Mouse (Mus musculus) spleen, adult 2 months (tissue): Measurements from ENCODE around the gene Prmt1. TPM values are rescaled to one million over a fixed set of nuclear protein-coding genes. Genes with fewer than 3 reads are reported as not detected.

Experiments used
- DNase-seq, 2 experiments: peaks; one replicate each; pipeline versions ENCODE4 v3.0.0 to v3.0.0-alpha.2; 2012 to 2021; ENCODE audit warnings: low spot score in 2 of 2, low read depth in 1 of 2
- H3K27ac ChIP-seq: fragments of 200-500 bp; 2 replicates; pipeline ENCODE4 v1.5.1; 2012; ENCODE audit warnings: low read length, inconsistent platforms; ENCODE audit not compliant: insufficient read depth
- H3K27me3 ChIP-seq: fragments of 200-500 bp; 2 replicates; pipeline ENCODE4 v1.6.1; 2012; ENCODE audit warnings: mild to moderate bottlenecking, moderate library complexity, low read length, inconsistent platforms; ENCODE audit not compliant: control insufficient read depth, insufficient read depth
- H3K36me3 ChIP-seq: fragments of 200-500 bp; 2 replicates; pipeline ENCODE4 v1.6.1; 2012; ENCODE audit warnings: mild to moderate bottlenecking, low read length, inconsistent platforms; ENCODE audit not compliant: control insufficient read depth, insufficient read depth
- H3K4me1 ChIP-seq: fragments of 200-500 bp; 2 replicates; pipeline ENCODE4 v1.6.1; 2011; ENCODE audit warnings: inconsistent platforms; ENCODE audit not compliant: control insufficient read depth, insufficient read depth, insufficient read length
- H3K4me3 ChIP-seq: fragments of 200-500 bp; 2 replicates; pipeline ENCODE4 v1.5.1; 2011; ENCODE audit warnings: mild to moderate bottlenecking, inconsistent platforms; ENCODE audit not compliant: insufficient read depth, insufficient read length; ENCODE audit errors: extremely low read depth
- CTCF ChIP-seq: fragments of 200-500 bp; IDR thresholded peaks from 2 replicates; pipeline ENCODE4 v1.5.1; 2011; ENCODE audit warnings: mild to moderate bottlenecking, inconsistent platforms; ENCODE audit not compliant: insufficient read depth, insufficient read length, insufficient replicate concordance; ENCODE audit errors: extremely low read depth
- POLR2A ChIP-seq: fragments of 200-500 bp; IDR thresholded peaks from 2 replicates; pipeline ENCODE4 v1.6.1; 2011; ENCODE audit warnings: low read depth, low read length, inconsistent platforms
- WGBS: fragments of 180-500 bp; shearing (Covaris S2); methylation state at CpG from one replicate; pipeline ENCODE4 v1.1.7; 2018; 5-methylcytosine and 5-hydroxymethylcytosine counted together
- polyA plus RNA-seq: library from polyadenylated mRNA; depleted of rRNA; stranded (reverse); fragments of >200 nt; gene quantifications from 2 replicates; pipeline ENCODE4 v1.2.3, GENCODE M21; 2012

Prmt1 gene
- polyA plus RNA-seq, 1 experiment: 109 TPM

GRCm38 (mm10) chr7:44966638-44967037, 19.7 kb downstream of the Prmt1 start:
- no peaks in the 10 kb centered on the region for H3K27me3 ChIP-seq
- no peak for DNase-seq
- TF ChIP-seq POLR2A: no peak
- TF ChIP-seq CTCF: no peak
- peaks cover 10% of the 10 kb centered on the region; the same call in 1 of the 2 replicates for H3K4me1 ChIP-seq
- H3K4me3 ChIP-seq: no peak overlapping the region
- H3K36me3 ChIP-seq: no peaks in the 10 kb centered on the region
- no peak overlapping the region for H3K27ac ChIP-seq
- 83% methylated on average over 15 of the region's 15 CpGs for WGBS

- H3K4me3 ChIP-seq: no peak overlapping the region
- TF ChIP-seq CTCF (no peak), POLR2A (no peak)
- H3K27ac ChIP-seq: no peak overlapping the region
- no peaks in the 10 kb centered on the region for H3K36me3 ChIP-seq
- peaks cover 7% of the 10 kb centered on the region; the same call in 1 of the 2 replicates for H3K4me1 ChIP-seq
- WGBS: 49% methylated on average over 7 of the region's 7 CpGs
- no peak for DNase-seq
- no peaks in the 10 kb centered on the region for H3K27me3 ChIP-seq
Observed at GRCm38 (mm10) chr7:44965975-44966374, 20.4 kb downstream of the Prmt1 start.

- H3K36me3 ChIP-seq: no peaks in the 10 kb centered on the region
- H3K4me3 ChIP-seq: no peak overlapping the region
- no peaks in the 10 kb centered on the region for H3K27me3 ChIP-seq
- peaks cover 5% of the 10 kb centered on the region; the same call in 1 of the 2 replicates for H3K4me1 ChIP-seq
- 94% methylated on average over 13 of the region's 13 CpGs for WGBS
- DNase-seq: no peak
- H3K27ac ChIP-seq: no peak overlapping the region
- TF ChIP-seq CTCF (no peak), POLR2A (no peak)
Observed at GRCm38 (mm10) chr7:44964990-44965389, 21.4 kb downstream of the Prmt1 start.

- WGBS: 63% methylated on average over 5 of the region's 5 CpGs
- H3K36me3 ChIP-seq: no peaks in the 10 kb centered on the region
- H3K27me3 ChIP-seq: no peaks in the 10 kb centered on the region
- no peak overlapping the region for H3K4me3 ChIP-seq
- TF ChIP-seq CTCF (no peak), POLR2A (no peak)
- no peak for DNase-seq
- H3K4me1 ChIP-seq: peaks cover 8% of the 10 kb centered on the region; the same call in 1 of the 2 replicates
- H3K27ac ChIP-seq: no peak overlapping the region
Observed at GRCm38 (mm10) chr7:44962831-44963230, 23.5 kb downstream of the Prmt1 start.

GRCm38 (mm10) chr7:44962337-44962736, 24.0 kb downstream of the Prmt1 start:
- TF ChIP-seq POLR2A (no peak), CTCF (no peak)
- Histone ChIP-seq H3K4me3 (no peak overlapping the region), H3K27ac (no peak overlapping the region), H3K36me3 (no peaks in the 10 kb centered on the region), H3K4me1 (peaks cover 8% of the 10 kb centered on the region; the same call in 1 of the 2 replicates), H3K27me3 (no peaks in the 10 kb centered on the region)
- DNase-seq: no peak
- 77% methylated on average over 8 of the region's 8 CpGs for WGBS

- peaks cover 8% of the 10 kb centered on the region; the same call in 1 of the 2 replicates for H3K4me1 ChIP-seq
- H3K36me3 ChIP-seq: no peaks in the 10 kb centered on the region
- H3K27ac ChIP-seq: no peak overlapping the region
- no peak overlapping the region for H3K4me3 ChIP-seq
- 87% methylated on average over 13 of the region's 13 CpGs for WGBS
- no peak for DNase-seq
- no peak for TF ChIP-seq CTCF
- no peak for TF ChIP-seq POLR2A
- no peaks in the 10 kb centered on the region for H3K27me3 ChIP-seq
Observed at GRCm38 (mm10) chr7:44960512-44960910, 25.9 kb downstream of the Prmt1 start.

GRCm38 (mm10) chr7:44959874-44960511, 26.4 kb downstream of the Prmt1 start:
- WGBS: 68% methylated on average over 10 of the region's 10 CpGs
- no peaks in the 10 kb centered on the region for H3K36me3 ChIP-seq
- TF ChIP-seq CTCF (no peak), POLR2A (no peak)

More at GRCm38 (mm10) chr7:44959874-44960511, 26.4 kb downstream of the Prmt1 start:
- Histone ChIP-seq H3K27ac (no peak overlapping the region), H3K4me3 (no peak overlapping the region), H3K27me3 (no peaks in the 10 kb centered on the region), H3K4me1 (peaks cover 8% of the 10 kb centered on the region; the same call in 1 of the 2 replicates)
- peak in 1 of 2 experiments; percentile 69 for DNase-seq
